Mouse (Mus musculus): ENCODE results near the gene D6Wsu163e.

DNA sequence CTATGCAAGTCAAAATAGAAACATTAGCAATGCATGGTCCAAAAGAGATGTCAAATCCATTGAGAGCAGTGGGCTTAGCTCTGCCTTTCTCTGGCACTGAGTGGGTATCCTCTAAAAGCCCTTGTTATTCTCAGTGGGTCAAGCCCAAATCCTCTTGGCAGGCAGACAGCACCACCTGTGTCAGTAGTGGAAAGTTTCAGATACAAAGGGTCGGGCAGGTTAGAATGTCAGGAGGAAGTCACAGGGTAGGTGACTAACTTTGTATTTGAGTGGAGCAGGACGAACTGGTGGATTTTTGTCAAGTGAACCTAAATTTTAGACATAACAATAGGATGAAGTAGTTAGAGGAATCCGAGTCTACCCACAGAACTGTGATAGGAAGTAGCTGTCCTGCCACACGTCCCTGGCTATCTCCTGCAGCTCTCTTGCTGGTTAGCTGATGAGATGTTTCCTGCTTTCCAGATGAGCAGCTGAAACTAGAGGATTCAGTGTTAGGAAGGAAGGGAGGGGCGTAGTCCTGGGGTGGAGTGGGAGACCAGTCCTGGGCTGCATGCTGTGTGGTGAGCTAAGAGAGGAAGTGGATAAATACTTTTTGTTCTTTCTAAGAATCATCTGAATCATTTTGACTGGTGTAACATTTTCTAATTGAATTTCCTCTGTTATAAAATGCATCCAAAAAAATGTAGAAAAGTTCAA is 41.9 kb downstream of the D6Wsu163e start:
- TF ChIP-seq GATA1 (IDR thresholded peaks at IDR 0.05; ENCODE audit: borderline replicate concordance, low read length) (no peak; the same call in 2 of the 3 replicates), FLI1 (IDR thresholded peaks at IDR 0.05; ENCODE audit: low read length) (no peak)

Measured in megakaryocyte, embryonic 14.5 days (primary cell).